Mouse (Mus musculus) neural tube, embryonic 10.5 days (tissue): ENCODE data around the gene Nelfcd.

ENCODE experiments used
- DNase-seq: peaks from one replicate; pipeline ENCODE4 v3.0.0-alpha.2; 2017; ENCODE audit warnings: low spot score; ENCODE audit errors: extremely low spot score

The Nelfcd gene

DNA sequence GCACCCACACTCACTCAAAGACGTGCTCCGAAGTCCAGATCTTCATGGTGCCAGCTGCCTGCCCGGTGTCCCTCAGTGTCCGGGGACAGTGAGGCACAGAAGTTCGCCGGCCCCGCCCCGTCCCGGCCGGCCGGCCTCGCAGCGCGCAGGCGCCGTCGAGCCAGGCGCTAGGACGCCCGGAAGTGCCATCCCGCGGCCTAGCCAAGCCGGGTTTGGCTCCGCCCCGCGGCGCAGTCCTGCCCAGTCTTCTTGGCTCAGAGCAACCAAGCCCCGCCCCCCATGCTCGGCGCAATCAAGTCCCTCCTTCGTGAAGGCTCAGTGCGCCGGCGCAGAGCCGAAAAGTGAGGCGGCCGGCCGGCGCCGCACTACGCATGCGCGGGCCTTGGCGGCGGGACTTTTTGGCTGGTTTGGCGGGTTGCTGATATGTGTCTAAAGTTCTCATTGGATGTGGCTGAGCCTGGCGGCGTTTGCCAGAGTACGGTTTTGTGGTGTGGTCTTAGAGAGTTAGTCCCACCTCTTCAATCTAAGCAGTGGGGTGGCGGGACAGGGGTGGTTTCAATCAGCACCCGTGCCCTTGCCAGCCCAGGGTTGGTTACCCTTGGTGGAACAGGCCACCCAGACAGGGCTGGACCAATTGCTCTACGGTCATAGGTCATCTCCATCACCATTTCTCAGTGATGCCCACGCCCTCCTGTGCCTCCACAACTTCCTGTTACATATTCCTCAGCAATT, 57.4 kb downstream of the Nelfcd start, which contains the start of gene Prelid3b:
TSS of gene Prelid3b (minus strand) at position 264 of the 732 bp plus-strand sequence.
- DNase-seq = peak; percentile 98

GRCm38 (mm10) chr2:174473550-174473927, 57.9 kb downstream of the Nelfcd start:
- DNase-seq = no peak
